Mouse (Mus musculus): ENCODE results near the gene Cbfa2t2. TPM values are rescaled to one million over a fixed set of nuclear protein-coding genes. Genes with fewer than 3 reads are reported as not detected.

Cbfa2t2 gene
- polyA plus RNA-seq, 1 experiment from 2014 or later, result 21.9 TPM

DNA sequence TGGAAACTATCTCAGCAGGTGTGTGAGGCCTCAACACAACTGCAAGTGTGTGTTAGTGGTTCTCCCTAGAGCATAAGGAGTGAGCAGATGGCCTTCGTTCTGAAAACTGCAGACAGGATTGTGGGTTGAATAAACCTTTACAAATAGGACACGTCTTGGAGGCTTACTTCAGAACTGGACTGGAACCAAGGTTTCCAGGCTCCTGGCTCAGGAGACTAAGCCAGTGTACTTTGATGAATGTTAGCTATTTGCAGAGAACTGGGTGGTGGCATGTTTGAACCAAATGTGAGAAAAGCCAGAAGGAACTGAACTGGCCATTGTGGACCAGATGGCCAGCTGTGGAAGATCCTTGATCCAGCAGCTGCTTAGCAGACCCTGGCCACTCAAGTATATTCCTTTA, 102.0 kb downstream of the Cbfa2t2 start:
- ATAC-seq, result peak; percentile 48; the same call in 1 of the 2 replicates
- 42% methylated on average over 2 of the region's 2 CpGs for WGBS
- no peaks in the 10 kb centered on the region for H3K27me3 ChIP-seq (replicated peaks; ENCODE audit: control insufficient read depth, insufficient read depth, low read length)
- H3K27ac ChIP-seq (ENCODE audit: low read length), result no peak overlapping the region
- no peak overlapping the region for H3K4me3 ChIP-seq (ENCODE audit: low read length)
- no peak overlapping the region for H3K4me2 ChIP-seq (ENCODE audit: low read depth, low read length)
- H3K9me3 ChIP-seq (ENCODE audit: control insufficient read depth, low read length), result no peaks in the 10 kb centered on the region
- peaks cover 7% of the 10 kb centered on the region for H3K36me3 ChIP-seq (ENCODE audit: control insufficient read depth, insufficient read depth, low read length)
- H3K4me1 ChIP-seq (ENCODE audit: control insufficient read depth, insufficient read depth, low read length), result peaks cover 9% of the 10 kb centered on the region
- no peak overlapping the region for H3K9ac ChIP-seq (ENCODE audit: low read depth, low read length)

DNA sequence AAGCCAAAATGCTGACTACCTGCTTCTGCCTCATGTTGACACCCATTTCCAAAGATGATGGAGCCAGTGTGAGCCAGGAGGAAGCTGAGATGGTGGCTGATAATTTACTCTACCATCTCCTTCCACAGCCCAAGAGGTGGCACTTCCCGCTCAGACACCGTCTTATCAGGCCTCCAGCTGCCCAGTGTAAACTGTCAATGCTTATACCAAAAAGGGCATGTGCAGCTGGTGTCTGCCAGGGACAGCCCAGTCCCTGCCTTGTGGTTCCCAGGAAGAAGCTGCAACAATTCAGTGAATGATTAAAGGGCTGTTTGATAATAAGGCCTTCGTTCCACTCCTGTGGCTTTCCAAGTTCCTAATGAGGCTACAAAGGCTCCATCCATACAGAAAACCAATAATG, 102.4 kb downstream of the Cbfa2t2 start:
- peaks cover 7% of the 10 kb centered on the region for H3K36me3 ChIP-seq (ENCODE audit: control insufficient read depth, insufficient read depth, low read length)
- H3K27ac ChIP-seq (ENCODE audit: low read length), result no peak overlapping the region
- H3K4me3 ChIP-seq (ENCODE audit: low read length), result no peak overlapping the region
- peaks cover 9% of the 10 kb centered on the region for H3K4me1 ChIP-seq (ENCODE audit: control insufficient read depth, insufficient read depth, low read length)
- H3K9ac ChIP-seq (ENCODE audit: low read depth, low read length), result no peak overlapping the region
- no peaks in the 10 kb centered on the region for H3K27me3 ChIP-seq (replicated peaks; ENCODE audit: control insufficient read depth, insufficient read depth, low read length)
- ATAC-seq, result no peak
- WGBS, result 37% methylated on average over 3 of the region's 3 CpGs
- H3K4me2 ChIP-seq (ENCODE audit: low read depth, low read length), result no peak overlapping the region
- no peaks in the 10 kb centered on the region for H3K9me3 ChIP-seq (ENCODE audit: control insufficient read depth, low read length)

DNA sequence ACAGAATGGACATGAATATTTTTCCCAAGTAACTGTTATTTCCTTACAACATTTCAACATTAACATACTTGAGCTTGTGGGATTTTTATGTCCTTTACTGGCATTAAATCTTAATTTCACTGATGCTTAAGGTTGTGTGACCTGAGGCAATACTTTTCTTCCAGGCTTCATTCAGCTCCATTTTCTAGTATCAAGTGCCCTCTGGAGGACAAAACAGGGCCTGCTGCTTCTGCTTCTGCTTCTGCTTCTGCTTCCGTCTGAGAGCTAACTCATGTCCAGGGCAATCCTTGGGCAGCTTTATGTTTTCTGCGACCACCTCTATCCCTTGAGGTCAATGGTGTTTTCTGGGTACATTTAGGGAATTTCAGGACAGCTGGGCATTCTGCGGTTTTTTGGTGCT, 103.4 kb downstream of the Cbfa2t2 start:
- 77% methylated on average over 3 of the region's 3 CpGs for WGBS
- H3K4me3 ChIP-seq (ENCODE audit: low read length), result no peak overlapping the region
- H3K27ac ChIP-seq (ENCODE audit: low read length), result no peak overlapping the region
- ATAC-seq, result no peak
- no peak overlapping the region for H3K9ac ChIP-seq (ENCODE audit: low read depth, low read length)
- H3K36me3 ChIP-seq (ENCODE audit: control insufficient read depth, insufficient read depth, low read length), result peaks cover 7% of the 10 kb centered on the region
- peaks cover 9% of the 10 kb centered on the region for H3K4me1 ChIP-seq (ENCODE audit: control insufficient read depth, insufficient read depth, low read length)
- H3K27me3 ChIP-seq (replicated peaks; ENCODE audit: control insufficient read depth, insufficient read depth, low read length), result no peaks in the 10 kb centered on the region
- no peak overlapping the region for H3K4me2 ChIP-seq (ENCODE audit: low read depth, low read length)
- H3K9me3 ChIP-seq (ENCODE audit: control insufficient read depth, low read length), result no peaks in the 10 kb centered on the region

DNA sequence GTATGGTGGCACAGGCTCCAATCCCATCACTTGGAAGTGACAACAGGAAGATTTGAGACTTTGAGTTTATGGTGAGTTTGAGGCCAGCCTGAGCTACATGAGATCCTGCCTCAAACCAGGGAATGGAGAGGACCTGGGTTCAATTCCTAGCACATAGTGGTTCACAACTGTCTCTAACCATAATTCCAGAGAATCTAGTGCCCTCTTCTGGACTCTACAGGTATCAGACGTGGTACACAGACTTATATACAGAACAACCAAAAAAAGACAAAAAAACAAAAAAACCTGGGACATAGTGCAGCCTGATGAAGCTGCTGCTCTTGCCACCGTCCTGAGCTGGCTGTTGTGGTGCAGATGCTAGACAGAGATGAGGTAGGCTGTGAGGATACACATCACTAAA, 105.3 kb downstream of the Cbfa2t2 start:
- H3K4me2 ChIP-seq (ENCODE audit: low read depth, low read length), result no peak overlapping the region
- ATAC-seq, result no peak
- no peak overlapping the region for H3K27ac ChIP-seq (ENCODE audit: low read length)
- H3K36me3 ChIP-seq (ENCODE audit: control insufficient read depth, insufficient read depth, low read length), result no peaks in the 10 kb centered on the region
- H3K27me3 ChIP-seq (replicated peaks; ENCODE audit: control insufficient read depth, insufficient read depth, low read length), result no peaks in the 10 kb centered on the region
- H3K4me3 ChIP-seq (ENCODE audit: low read length), result no peak overlapping the region
- peaks cover 9% of the 10 kb centered on the region for H3K4me1 ChIP-seq (ENCODE audit: control insufficient read depth, insufficient read depth, low read length)
- 88% methylated on average over 2 of the region's 2 CpGs for WGBS
- H3K9me3 ChIP-seq (ENCODE audit: control insufficient read depth, low read length), result no peaks in the 10 kb centered on the region
- no peak overlapping the region for H3K9ac ChIP-seq (ENCODE audit: low read depth, low read length)

DNA sequence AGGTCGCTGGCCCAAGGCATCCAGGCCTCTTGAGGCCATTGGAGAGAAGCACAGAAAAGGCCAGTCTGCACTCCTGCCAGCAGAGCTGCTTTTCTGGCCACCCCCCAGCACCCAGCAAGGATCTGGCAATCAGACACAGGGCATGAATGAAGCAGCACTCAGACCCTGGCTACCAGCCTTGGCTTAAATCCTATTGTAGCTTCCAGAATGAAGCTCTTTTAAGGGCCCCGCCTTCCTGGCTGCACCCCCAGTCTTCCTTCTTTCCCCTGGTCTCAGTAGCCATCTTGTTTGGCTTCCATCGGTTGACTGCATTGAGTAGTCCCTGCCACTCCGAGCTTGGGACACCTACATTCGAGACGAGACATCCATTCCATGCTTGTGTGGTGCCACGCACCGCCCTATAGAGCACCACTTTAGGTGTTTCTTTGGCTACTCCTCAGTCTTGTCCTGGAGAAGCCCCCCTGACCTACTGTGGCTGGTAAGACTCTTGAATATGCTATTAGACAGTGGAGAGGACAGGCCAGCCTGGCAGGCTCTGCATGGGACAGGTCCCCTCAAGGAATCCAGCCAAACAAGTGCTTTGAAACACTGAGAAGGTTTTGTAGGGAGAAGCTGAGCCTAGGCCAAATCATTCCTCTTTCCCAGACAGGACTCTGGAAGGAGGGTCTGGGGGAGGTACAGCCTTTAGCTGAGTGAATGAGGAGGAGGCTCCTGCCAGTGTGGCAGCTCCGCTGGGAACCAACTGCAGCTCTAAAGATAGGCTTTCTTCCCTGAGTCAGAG, 107.5 kb downstream of the Cbfa2t2 start:
- no peak overlapping the region for H3K27ac ChIP-seq (ENCODE audit: low read length)
- no peaks in the 10 kb centered on the region for H3K36me3 ChIP-seq (ENCODE audit: control insufficient read depth, insufficient read depth, low read length)
- 84% methylated on average over 9 of the region's 9 CpGs for WGBS
- no peak overlapping the region for H3K4me2 ChIP-seq (ENCODE audit: low read depth, low read length)
- no peaks in the 10 kb centered on the region for H3K27me3 ChIP-seq (replicated peaks; ENCODE audit: control insufficient read depth, insufficient read depth, low read length)
- H3K9ac ChIP-seq (ENCODE audit: low read depth, low read length), result no peak overlapping the region
- no peak for ATAC-seq
- H3K4me1 ChIP-seq (ENCODE audit: control insufficient read depth, insufficient read depth, low read length), result peaks cover under 1% of the 10 kb centered on the region; the same call in 1 of the 2 replicates
- no peak overlapping the region for H3K4me3 ChIP-seq (ENCODE audit: low read length)
- no peaks in the 10 kb centered on the region for H3K9me3 ChIP-seq (ENCODE audit: control insufficient read depth, low read length)

DNA sequence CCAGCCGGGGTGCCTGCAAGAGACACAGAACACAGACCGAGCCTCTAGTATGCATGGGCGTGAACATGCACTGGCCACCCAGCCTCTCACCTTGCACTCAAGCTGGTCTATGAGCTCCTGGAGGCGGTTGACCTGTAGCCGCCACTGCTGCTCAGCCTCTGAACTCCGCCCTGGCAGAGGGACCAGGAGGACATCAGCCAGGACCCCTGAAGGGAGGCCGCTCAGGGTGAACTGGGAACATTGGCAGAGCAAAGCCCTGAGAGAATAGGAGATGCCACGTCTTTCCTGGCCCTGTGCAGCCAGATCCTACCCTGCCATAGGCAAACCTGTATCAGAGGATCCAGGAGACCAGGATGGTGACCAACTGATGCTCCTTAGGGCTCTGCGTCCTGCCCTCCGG, 110.4 kb downstream of the Cbfa2t2 start, which contains the start of gene 1700003F12Rik:
Gene 1700003F12Rik, plus strand, starts transcription at position 375 of the 400 bp plus-strand sequence.
- no peak for ATAC-seq

DNA sequence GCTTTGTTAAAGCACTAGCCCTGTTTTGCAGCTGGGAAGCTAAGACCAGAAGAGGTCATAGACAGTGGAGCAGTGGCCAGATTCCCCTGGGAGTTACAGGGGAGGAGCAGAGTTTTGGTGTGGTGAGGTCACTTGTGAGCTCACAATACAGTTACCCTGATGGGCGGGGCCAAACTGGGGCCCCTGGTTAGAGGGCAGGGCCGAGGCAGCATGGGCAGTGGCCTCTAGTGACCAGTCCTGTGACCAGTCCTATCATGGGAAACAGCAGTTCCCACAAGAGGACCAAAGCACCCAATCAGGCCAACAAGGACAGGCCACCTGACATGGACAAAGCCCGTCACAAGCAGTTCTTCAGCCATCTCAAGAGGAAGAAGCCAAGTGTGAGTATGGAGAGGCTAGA, 112.4 kb downstream of the Cbfa2t2 start:
- no peak overlapping the region for H3K9ac ChIP-seq (ENCODE audit: low read depth, low read length)
- H3K4me1 ChIP-seq (ENCODE audit: control insufficient read depth, insufficient read depth, low read length), result peaks cover 13% of the 10 kb centered on the region
- WGBS, result 54% methylated on average over 3 of the region's 3 CpGs
- no peak overlapping the region for H3K27ac ChIP-seq (ENCODE audit: low read length)
- H3K4me3 ChIP-seq (ENCODE audit: low read length), result no peak overlapping the region
- no peak overlapping the region; the same call in 1 of the 2 replicates for H3K4me2 ChIP-seq (ENCODE audit: low read depth, low read length)
- H3K9me3 ChIP-seq (ENCODE audit: control insufficient read depth, low read length), result no peaks in the 10 kb centered on the region
- H3K36me3 ChIP-seq (ENCODE audit: control insufficient read depth, insufficient read depth, low read length), result no peaks in the 10 kb centered on the region
- no peak for ATAC-seq
- peaks cover 11% of the 10 kb centered on the region for H3K27me3 ChIP-seq (replicated peaks; ENCODE audit: control insufficient read depth, insufficient read depth, low read length)

More for the DNA sequence above, 110.4 kb downstream of the Cbfa2t2 start, which contains the start of gene 1700003F12Rik:
- Histone ChIP-seq H3K9me3 (ENCODE audit: control insufficient read depth, low read length) (no peaks in the 10 kb centered on the region), H3K27ac (ENCODE audit: low read length) (no peak within 1 kb of the TSS), H3K9ac (ENCODE audit: low read depth, low read length) (no peak within 1 kb of the TSS), H3K27me3 (replicated peaks; ENCODE audit: control insufficient read depth, insufficient read depth, low read length) (peaks cover 9% of the 10 kb centered on the region), H3K4me3 (ENCODE audit: low read length) (no peak within 1 kb of the TSS), H3K4me2 (ENCODE audit: low read depth, low read length) (no peak within 1 kb of the TSS), H3K4me1 (ENCODE audit: control insufficient read depth, insufficient read depth, low read length) (peaks cover 10% of the 10 kb centered on the region), H3K36me3 (ENCODE audit: control insufficient read depth, insufficient read depth, low read length) (no peaks in the 10 kb centered on the region)
- 88% methylated on average over 10 of the region's 10 CpGs for WGBS

DNA sequence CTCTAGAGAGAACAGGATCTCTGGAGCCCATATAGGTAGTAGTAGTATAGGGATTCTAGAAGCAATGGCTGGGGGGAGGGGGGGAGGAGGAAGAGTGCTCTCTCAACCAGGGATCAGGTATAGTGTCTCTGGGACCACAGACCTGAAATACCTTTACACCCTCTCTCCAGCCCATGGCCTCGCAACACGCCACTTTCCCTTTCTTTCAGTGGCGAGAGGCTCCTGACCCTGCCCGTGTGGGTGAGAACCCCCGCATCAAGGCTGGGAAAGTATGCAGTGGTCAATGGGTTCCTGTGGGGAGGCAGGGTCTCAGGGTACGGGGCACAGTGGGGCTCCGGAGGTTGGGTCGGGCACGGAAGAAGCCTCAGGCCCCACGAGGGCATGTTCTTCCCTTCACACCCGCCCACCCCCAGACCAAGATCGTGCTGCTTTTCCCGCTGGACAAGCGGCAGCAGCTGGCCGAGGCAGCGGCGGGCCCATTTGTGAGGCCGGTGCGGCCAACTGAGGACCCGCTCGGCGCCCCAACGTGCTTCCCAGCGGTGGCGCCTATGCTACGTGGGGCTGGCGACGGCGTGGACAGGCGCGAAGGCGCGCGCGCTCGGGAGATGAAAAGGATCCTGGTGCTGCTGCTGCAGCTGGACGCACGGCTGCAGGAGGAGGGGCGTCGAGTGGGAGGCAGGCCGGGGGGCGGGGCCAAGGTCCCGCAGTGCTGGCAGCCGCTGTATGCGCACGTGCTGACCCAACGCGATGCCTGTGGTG, 113.0 kb downstream of the Cbfa2t2 start:
- H3K4me1 ChIP-seq (ENCODE audit: control insufficient read depth, insufficient read depth, low read length), result peaks cover 13% of the 10 kb centered on the region
- no peaks in the 10 kb centered on the region for H3K36me3 ChIP-seq (ENCODE audit: control insufficient read depth, insufficient read depth, low read length)
- peaks cover 11% of the 10 kb centered on the region for H3K27me3 ChIP-seq (replicated peaks; ENCODE audit: control insufficient read depth, insufficient read depth, low read length)
- H3K9me3 ChIP-seq (ENCODE audit: control insufficient read depth, low read length), result no peaks in the 10 kb centered on the region
- peak; percentile 81 for ATAC-seq
- peak overlapping the region; percentile 61 for H3K9ac ChIP-seq (ENCODE audit: low read depth, low read length)
- H3K4me3 ChIP-seq (ENCODE audit: low read length), result peak overlapping the region; percentile 49
- no peak overlapping the region for H3K27ac ChIP-seq (ENCODE audit: low read length)
- 4% methylated on average over 47 of the region's 48 CpGs for WGBS
- peak overlapping the region; percentile 98 for H3K4me2 ChIP-seq (ENCODE audit: low read depth, low read length)

DNA sequence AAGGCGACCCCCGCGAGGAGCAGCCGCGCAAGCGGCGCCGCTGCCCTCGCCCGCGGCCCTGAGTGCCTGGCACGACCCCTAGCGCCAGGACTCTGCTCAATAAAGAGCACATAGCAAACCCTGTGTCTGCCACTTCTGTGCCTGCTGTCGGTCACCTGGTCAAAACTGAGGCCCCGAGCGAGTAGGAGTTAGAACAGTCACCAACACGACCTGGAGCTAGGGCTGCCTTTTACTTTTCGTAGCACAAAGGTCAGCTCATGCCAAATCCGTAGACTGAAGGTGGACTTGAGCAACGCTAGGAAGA, 113.6 kb downstream of the Cbfa2t2 start:
- Histone ChIP-seq H3K27me3 (replicated peaks; ENCODE audit: control insufficient read depth, insufficient read depth, low read length) (peaks cover 11% of the 10 kb centered on the region), H3K36me3 (ENCODE audit: control insufficient read depth, insufficient read depth, low read length) (no peaks in the 10 kb centered on the region), H3K27ac (ENCODE audit: low read length) (no peak overlapping the region), H3K9ac (ENCODE audit: low read depth, low read length) (peak overlapping the region; percentile 61; the same call in 1 of the 2 replicates), H3K4me3 (ENCODE audit: low read length) (peak overlapping the region; percentile 49), H3K4me1 (ENCODE audit: control insufficient read depth, insufficient read depth, low read length) (peaks cover 13% of the 10 kb centered on the region), H3K9me3 (ENCODE audit: control insufficient read depth, low read length) (no peaks in the 10 kb centered on the region), H3K4me2 (ENCODE audit: low read depth, low read length) (peak overlapping the region; percentile 98)
- WGBS, result 16% methylated on average over 20 of the region's 20 CpGs
- ATAC-seq, result no peak

All from intestine, embryonic 16.5 days (tissue).